Mouse (Mus musculus): ENCODE data around the gene Ccer1.
"Not testable (repeated sequence)": the region's sequence is repeated elsewhere in the genome, so short reads cannot be mapped to it uniquely, and the experiment has no call there.

Gene Ccer1

GRCm38 (mm10) chr10:97692913-97693312, at the start of gene Ccer1:
Gene Ccer1, plus strand, starts transcription at chr10:97693059.
- no peak for DNase-seq

GRCm38 (mm10) chr10:97643768-97644167, 49.1 kb upstream of the Ccer1 start, which contains the start of gene Epyc:
Gene Epyc, plus strand, starts transcription at chr10:97644068.
- no peak for DNase-seq

- DNase-seq = peak; percentile 6
These were observed 42.5 kb upstream of the Ccer1 start for GRCm38 (mm10) chr10:97650334-97650733.

- DNase-seq = no peak
These were observed 33.4 kb upstream of the Ccer1 start for GRCm38 (mm10) chr10:97659489-97659888.

- no peak for DNase-seq
These were observed 24.2 kb upstream of the Ccer1 start for GRCm38 (mm10) chr10:97668656-97669055.

- DNase-seq = peak; percentile 24
These were observed 22.7 kb upstream of the Ccer1 start for GRCm38 (mm10) chr10:97670202-97670601.

GRCm38 (mm10) chr10:97673239-97673638, 19.6 kb upstream of the Ccer1 start:
- DNase-seq = no peak

GRCm38 (mm10) chr10:97682981-97683380, 9.9 kb upstream of the Ccer1 start:
- DNase-seq = no peak

- DNase-seq = no peak
These were observed 5.7 kb upstream of the Ccer1 start for GRCm38 (mm10) chr10:97687198-97687597.

GRCm38 (mm10) chr10:97689425-97689824, 3.4 kb upstream of the Ccer1 start:
- no peak for DNase-seq

GRCm38 (mm10) chr10:97693398-97694135, 708 bp downstream of the Ccer1 start:
- DNase-seq = no peak

GRCm38 (mm10) chr10:97702321-97702720, 9.5 kb downstream of the Ccer1 start:
- DNase-seq = no peak

GRCm38 (mm10) chr10:97704562-97704961, 11.7 kb downstream of the Ccer1 start:
- peak; percentile 42 for DNase-seq

- DNase-seq = peak; percentile 32
These were observed 19.8 kb downstream of the Ccer1 start for GRCm38 (mm10) chr10:97712687-97713086.

GRCm38 (mm10) chr10:97714584-97714983, 21.7 kb downstream of the Ccer1 start:
- DNase-seq = no peak

- no peak for DNase-seq
These were observed 22.5 kb downstream of the Ccer1 start for GRCm38 (mm10) chr10:97715289-97715906.

- DNase-seq = no peak
These were observed 24.4 kb downstream of the Ccer1 start for GRCm38 (mm10) chr10:97717233-97717632.

- DNase-seq = no peak
These were observed 25.2 kb downstream of the Ccer1 start for GRCm38 (mm10) chr10:97718021-97718420.

GRCm38 (mm10) chr10:97720625-97721024, 27.8 kb downstream of the Ccer1 start:
- DNase-seq = peak; percentile 60

GRCm38 (mm10) chr10:97722709-97723108, 29.9 kb downstream of the Ccer1 start:
- no peak for DNase-seq

GRCm38 (mm10) chr10:97725929-97726328, 33.1 kb downstream of the Ccer1 start:
- DNase-seq = no peak

- DNase-seq = not testable (repeated sequence)
These were observed 33.8 kb downstream of the Ccer1 start, which contains the start of gene C030005K15Rik for GRCm38 (mm10) chr10:97726655-97727054. Gene C030005K15Rik, minus strand, starts transcription at chr10:97726755.

Measured in kidney, postnatal 14 days (tissue).